Mouse (Mus musculus) small intestine, adult 2 months (tissue): Measurements from ENCODE around the gene D930048N14Rik. TPM values are rescaled to one million over a fixed set of nuclear protein-coding genes. Genes with fewer than 3 reads are reported as not detected.
"Not testable (repeated sequence)": the region's sequence is repeated elsewhere in the genome, so short reads cannot be mapped to it uniquely, and the experiment has no call there.

ENCODE experiments used
- H3K27ac ChIP-seq: fragments of 200-500 bp; 2 replicates; pipeline ENCODE4 v1.5.1; 2012; ENCODE audit warnings: low read depth, low read length, control low read depth, inconsistent platforms; ENCODE audit not compliant: insufficient read depth
- H3K27me3 ChIP-seq: fragments of 200-500 bp; 2 replicates; pipeline ENCODE4 v1.6.1; 2012; ENCODE audit warnings: mild to moderate bottlenecking, moderate library complexity, low read length, inconsistent platforms; ENCODE audit not compliant: control insufficient read depth, insufficient read depth
- H3K36me3 ChIP-seq: fragments of 200-500 bp; 2 replicates; pipeline ENCODE4 v1.6.1; 2012; ENCODE audit warnings: mild to moderate bottlenecking, low read length, control low read depth, inconsistent platforms; ENCODE audit not compliant: control insufficient read depth, insufficient read depth
- H3K4me1 ChIP-seq: fragments of 200-500 bp; 2 replicates; pipeline ENCODE4 v1.6.1; 2012; ENCODE audit warnings: low read length, inconsistent platforms, mixed read lengths; ENCODE audit not compliant: control insufficient read depth, insufficient read depth, insufficient read length
- H3K4me3 ChIP-seq: fragments of 200-500 bp; 2 replicates; pipeline ENCODE4 v1.5.1; 2012; ENCODE audit warnings: low read depth, mild to moderate bottlenecking, control low read depth, inconsistent platforms, low read length, moderate library complexity
- CTCF ChIP-seq: fragments of 200-500 bp; IDR thresholded peaks from 2 replicates; pipeline ENCODE4 v1.5.1; 2012; ENCODE audit warnings: low read depth, mild to moderate bottlenecking, control low read depth, inconsistent platforms, low read length, moderate library complexity, mixed read lengths; ENCODE audit not compliant: insufficient replicate concordance, insufficient read length; ENCODE audit errors: extremely low read depth
- POLR2A ChIP-seq: fragments of 200-500 bp; IDR thresholded peaks from 2 replicates; pipeline ENCODE4 v1.6.1; 2012; ENCODE audit warnings: low read depth, mild to moderate bottlenecking, control low read depth, inconsistent platforms, low read length, moderate library complexity
- WGBS: fragments of 180-500 bp; shearing (Covaris S2); methylation state at CpG from one replicate; pipeline ENCODE4 v1.1.7; 2018; 5-methylcytosine and 5-hydroxymethylcytosine counted together
- polyA plus RNA-seq: library from polyadenylated mRNA; depleted of rRNA; stranded (reverse); fragments of >200 nt; gene quantifications from 2 replicates; pipeline ENCODE4 v1.2.3, GENCODE M21; 2012

Gene D930048N14Rik
- polyA plus RNA-seq, 1 experiment, result 2.4 TPM

GRCm38 (mm10) chr11:51614256-51614655, 36.5 kb upstream of the D930048N14Rik start:
- peaks cover 14% of the 10 kb centered on the region for H3K4me1 ChIP-seq
- no peak overlapping the region for H3K4me3 ChIP-seq
- H3K36me3 ChIP-seq, result no peaks in the 10 kb centered on the region
- WGBS, result 82% methylated on average over 8 of the region's 8 CpGs
- no peak for TF ChIP-seq CTCF
- no peak for TF ChIP-seq POLR2A
- H3K27me3 ChIP-seq, result no peaks in the 10 kb centered on the region
- H3K27ac ChIP-seq, result peak overlapping the region; percentile 98; the same call in 1 of the 2 replicates

GRCm38 (mm10) chr11:51615129-51615528, 35.6 kb upstream of the D930048N14Rik start:
- Histone ChIP-seq H3K4me1 (peaks cover 11% of the 10 kb centered on the region), H3K27ac (peak overlapping the region; percentile 98), H3K4me3 (peak overlapping the region; percentile 65; the same call in 1 of the 2 replicates), H3K27me3 (no peaks in the 10 kb centered on the region), H3K36me3 (no peaks in the 10 kb centered on the region)
- TF ChIP-seq POLR2A, result no peak
- TF ChIP-seq CTCF, result no peak
- 5% methylated on average over 7 of the region's 7 CpGs for WGBS

GRCm38 (mm10) chr11:51615601-51616000, 35.2 kb upstream of the D930048N14Rik start:
- Histone ChIP-seq H3K4me3 (peak overlapping the region; percentile 65), H3K4me1 (peaks cover 12% of the 10 kb centered on the region), H3K36me3 (no peaks in the 10 kb centered on the region), H3K27me3 (no peaks in the 10 kb centered on the region), H3K27ac (peak overlapping the region; percentile 98)
- WGBS, result 1% methylated on average over 14 of the region's 14 CpGs
- TF ChIP-seq POLR2A (peak; percentile 79), CTCF (no peak)

GRCm38 (mm10) chr11:51616113-51616512, 34.6 kb upstream of the D930048N14Rik start:
- H3K4me3 ChIP-seq, H3K36me3 ChIP-seq, H3K27me3 ChIP-seq: not testable (repeated sequence)
- Histone ChIP-seq H3K4me1 (peaks cover 14% of the 10 kb centered on the region), H3K27ac (peak overlapping the region; percentile 23)
- WGBS, result 77% methylated on average over 7 of the region's 7 CpGs

GRCm38 (mm10) chr11:51617693-51618092, 33.1 kb upstream of the D930048N14Rik start:
- Histone ChIP-seq H3K27me3 (no peaks in the 10 kb centered on the region), H3K4me1 (peaks cover 14% of the 10 kb centered on the region), H3K27ac (no peak overlapping the region), H3K4me3 (no peak overlapping the region), H3K36me3 (peaks cover 4% of the 10 kb centered on the region; the same call in 1 of the 2 replicates)
- WGBS, result 0% methylated on average over 4 of the region's 4 CpGs
- no peak for TF ChIP-seq POLR2A
- peak; percentile 90; the same call in 1 of the 2 replicates for TF ChIP-seq CTCF

- Histone ChIP-seq H3K27ac (peak overlapping the region; percentile 40), H3K4me3 (peak overlapping the region; percentile 77), H3K27me3 (no peaks in the 10 kb centered on the region), H3K4me1 (peaks cover 14% of the 10 kb centered on the region), H3K36me3 (peaks cover 16% of the 10 kb centered on the region)
- WGBS, result 32% methylated on average over 8 of the region's 8 CpGs
- TF ChIP-seq CTCF (no peak), POLR2A (no peak)
Measured at GRCm38 (mm10) chr11:51618894-51619408, 31.8 kb upstream of the D930048N14Rik start.

GRCm38 (mm10) chr11:51619409-51620060, 31.2 kb upstream of the D930048N14Rik start, which contains the start of gene Nhp2:
Gene Nhp2, plus strand, starts transcription at chr11:51619735.
- peak within 1 kb of the TSS; percentile 77 for H3K4me3 ChIP-seq
- TF ChIP-seq CTCF (no peak), POLR2A (no peak; the same call in 1 of the 2 replicates)
- H3K36me3 ChIP-seq, result peaks cover 22% of the 10 kb centered on the region
- WGBS, result under 1% methylated on average over 51 of the region's 51 CpGs
- H3K27me3 ChIP-seq, result no peaks in the 10 kb centered on the region
- peaks cover 12% of the 10 kb centered on the region for H3K4me1 ChIP-seq
- peak within 1 kb of the TSS; percentile 40 for H3K27ac ChIP-seq
